Mouse (Mus musculus): Measurements from ENCODE around the gene Cryba2. TPM values are rescaled to one million over a fixed set of nuclear protein-coding genes. Genes with fewer than 3 reads are reported as not detected.

The Cryba2 gene
- polyA plus RNA-seq (2014; fragmentation: Nextera tagmentation; extraction: Ambion mirVana): 0.50 and 1.6 TPM in 2 replicates

- Histone ChIP-seq H3K9ac (ENCODE audit: low read depth, low read length) (0 out of 2 replicates have a peak within 1 kb of the TSS, but pooled peaks have one; percentile 9), H3K4me2 (replicated peaks; ENCODE audit: low read depth, low read length) (peak within 1 kb of the TSS; percentile 29; the same call in 1 of the 2 replicates), H3K27ac (ENCODE audit: low read depth, low read length) (no peak within 1 kb of the TSS), H3K9me3 (ENCODE audit: control insufficient read depth, low read length) (no peaks in the 10 kb centered on the region), H3K36me3 (ENCODE audit: control insufficient read depth, insufficient read depth, low read length) (no peaks in the 10 kb centered on the region), H3K4me1 (replicated peaks; ENCODE audit: control insufficient read depth, insufficient read depth, low read length) (no peaks in the 10 kb centered on the region), H3K4me3 (ENCODE audit: low read depth, low read length) (peak within 1 kb of the TSS; percentile 14), H3K27me3 (ENCODE audit: control insufficient read depth, insufficient read depth, low read length) (peaks cover 84% of the 10 kb centered on the region)
- 0 out of 2 replicates have a peak, but pooled peaks have one; percentile 46 for ATAC-seq (ENCODE audit: low FRiP score)
- WGBS: 4% methylated on average over 25 of the region's 25 CpGs
- DNase-seq (ENCODE audit: low spot score): peak; percentile 85
Observed at GRCm38 (mm10) chr1:74893134-74893855, at the start of gene Cryba2. Gene Cryba2 (minus strand): TSS chr1:74893143.

DNA sequence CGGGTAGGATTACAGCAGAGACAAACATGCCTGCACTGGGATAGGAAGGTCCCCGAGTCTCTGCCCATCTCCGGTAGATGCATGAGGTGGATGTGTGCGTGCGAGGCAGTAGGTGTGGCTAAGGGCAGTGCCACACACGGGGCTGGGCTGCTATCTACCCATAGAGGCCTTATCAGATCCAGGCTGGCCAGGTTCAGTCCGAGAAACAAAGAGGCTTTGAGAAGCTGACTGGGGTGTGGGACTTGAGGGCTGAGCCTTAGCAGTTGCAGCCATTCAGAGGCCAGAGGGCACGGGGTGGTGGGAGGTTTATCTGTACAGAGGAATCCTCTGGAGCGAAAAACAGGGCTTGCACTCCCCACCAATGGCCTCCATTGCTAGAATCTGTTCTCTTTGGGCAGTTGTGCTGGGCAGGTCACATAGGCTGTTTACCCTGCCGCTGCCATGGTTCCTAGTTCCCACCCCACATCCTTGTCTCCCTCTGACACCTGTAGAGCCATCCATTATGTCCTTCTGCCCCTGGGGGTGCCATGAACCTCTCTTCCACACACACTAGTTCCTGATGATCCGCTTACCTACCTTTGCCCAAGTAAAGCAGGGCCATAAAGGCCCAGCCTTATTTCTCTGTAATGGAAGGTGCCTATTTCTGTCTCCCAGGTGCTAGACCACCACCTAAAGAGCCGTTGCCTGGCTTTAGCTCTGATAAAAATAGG is 48.9 kb upstream of the Cryba2 start:
- no peaks in the 10 kb centered on the region for H3K36me3 ChIP-seq (ENCODE audit: control insufficient read depth, insufficient read depth, low read length)
- H3K9me3 ChIP-seq (ENCODE audit: control insufficient read depth, low read length): no peaks in the 10 kb centered on the region
- DNase-seq (ENCODE audit: low spot score) (no peak), ATAC-seq (ENCODE audit: low FRiP score) (no peak)
- no peak overlapping the region for H3K9ac ChIP-seq (ENCODE audit: low read depth, low read length)
- peaks cover 13% of the 10 kb centered on the region for H3K27me3 ChIP-seq (ENCODE audit: control insufficient read depth, insufficient read depth, low read length)
- WGBS: 63% methylated on average over 12 of the region's 12 CpGs
- no peak overlapping the region for H3K4me3 ChIP-seq (ENCODE audit: low read depth, low read length)
- H3K4me2 ChIP-seq (replicated peaks; ENCODE audit: low read depth, low read length): no peak overlapping the region
- no peaks in the 10 kb centered on the region for H3K4me1 ChIP-seq (replicated peaks; ENCODE audit: control insufficient read depth, insufficient read depth, low read length)
- H3K27ac ChIP-seq (ENCODE audit: low read depth, low read length): no peak overlapping the region

- no peaks in the 10 kb centered on the region for H3K4me1 ChIP-seq (replicated peaks; ENCODE audit: control insufficient read depth, insufficient read depth, low read length)
- 11% methylated on average over 3 of the region's 3 CpGs for WGBS
- DNase-seq (ENCODE audit: low spot score): peak; percentile 16
- no peak overlapping the region for H3K27ac ChIP-seq (ENCODE audit: low read depth, low read length)
- H3K9me3 ChIP-seq (ENCODE audit: control insufficient read depth, low read length): no peaks in the 10 kb centered on the region
- no peak overlapping the region for H3K4me3 ChIP-seq (ENCODE audit: low read depth, low read length)
- H3K4me2 ChIP-seq (replicated peaks; ENCODE audit: low read depth, low read length): no peak overlapping the region
- no peak overlapping the region for H3K9ac ChIP-seq (ENCODE audit: low read depth, low read length)
- ATAC-seq (ENCODE audit: low FRiP score): no peak
- peaks cover 3% of the 10 kb centered on the region for H3K27me3 ChIP-seq (ENCODE audit: control insufficient read depth, insufficient read depth, low read length)
- no peaks in the 10 kb centered on the region for H3K36me3 ChIP-seq (ENCODE audit: control insufficient read depth, insufficient read depth, low read length)
Observed at GRCm38 (mm10) chr1:74939762-74940161, 46.8 kb upstream of the Cryba2 start.

GRCm38 (mm10) chr1:74936221-74936830 is 43.4 kb upstream of the Cryba2 start:
- Histone ChIP-seq H3K4me2 (replicated peaks; ENCODE audit: low read depth, low read length) (no peak overlapping the region), H3K27ac (ENCODE audit: low read depth, low read length) (no peak overlapping the region), H3K4me1 (replicated peaks; ENCODE audit: control insufficient read depth, insufficient read depth, low read length) (no peaks in the 10 kb centered on the region), H3K27me3 (ENCODE audit: control insufficient read depth, insufficient read depth, low read length) (peaks cover 5% of the 10 kb centered on the region; the same call in 1 of the 2 replicates), H3K9me3 (ENCODE audit: control insufficient read depth, low read length) (no peaks in the 10 kb centered on the region), H3K4me3 (ENCODE audit: low read depth, low read length) (no peak overlapping the region), H3K36me3 (ENCODE audit: control insufficient read depth, insufficient read depth, low read length) (no peaks in the 10 kb centered on the region), H3K9ac (ENCODE audit: low read depth, low read length) (no peak overlapping the region)
- no peak for DNase-seq (ENCODE audit: low spot score)
- WGBS: 48% methylated on average over 12 of the region's 12 CpGs
- ATAC-seq (ENCODE audit: low FRiP score): no peak

DNA sequence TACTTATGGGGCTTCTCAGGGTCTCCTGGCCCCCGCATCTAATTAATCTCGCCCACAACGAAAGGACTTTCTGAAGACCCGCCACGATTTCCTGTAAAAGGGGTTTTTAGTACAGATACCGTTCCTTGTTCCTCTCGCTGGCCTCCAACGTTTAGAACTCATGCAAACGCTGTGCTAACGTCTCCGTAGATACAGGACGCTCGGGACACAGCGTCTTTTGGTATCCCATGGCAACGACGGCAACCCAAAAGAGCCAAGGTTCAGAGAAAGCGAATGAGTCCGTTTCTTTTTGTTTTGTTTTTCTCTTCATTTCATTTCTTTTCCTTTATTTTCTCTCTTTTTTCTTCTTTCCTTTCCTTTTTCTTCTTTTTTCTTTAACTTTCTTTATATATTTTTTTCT is 42.5 kb upstream of the Cryba2 start, which contains the start of gene Cfap65:
Gene Cfap65 (minus strand): TSS at position 198 of the 400 bp plus-strand sequence.
- Histone ChIP-seq H3K4me2 (replicated peaks; ENCODE audit: low read depth, low read length) (peak within 1 kb of the TSS; percentile 53), H3K36me3 (ENCODE audit: control insufficient read depth, insufficient read depth, low read length) (no peaks in the 10 kb centered on the region), H3K27me3 (ENCODE audit: control insufficient read depth, insufficient read depth, low read length) (peaks cover 5% of the 10 kb centered on the region; the same call in 1 of the 2 replicates), H3K4me1 (replicated peaks; ENCODE audit: control insufficient read depth, insufficient read depth, low read length) (no peaks in the 10 kb centered on the region), H3K27ac (ENCODE audit: low read depth, low read length) (no peak within 1 kb of the TSS), H3K9ac (ENCODE audit: low read depth, low read length) (no peak within 1 kb of the TSS), H3K9me3 (ENCODE audit: control insufficient read depth, low read length) (no peaks in the 10 kb centered on the region), H3K4me3 (ENCODE audit: low read depth, low read length) (peak within 1 kb of the TSS; percentile 26)
- DNase-seq (ENCODE audit: low spot score): peak; percentile 80
- ATAC-seq (ENCODE audit: low FRiP score): no peak
- 2% methylated on average over 18 of the region's 18 CpGs for WGBS

DNA sequence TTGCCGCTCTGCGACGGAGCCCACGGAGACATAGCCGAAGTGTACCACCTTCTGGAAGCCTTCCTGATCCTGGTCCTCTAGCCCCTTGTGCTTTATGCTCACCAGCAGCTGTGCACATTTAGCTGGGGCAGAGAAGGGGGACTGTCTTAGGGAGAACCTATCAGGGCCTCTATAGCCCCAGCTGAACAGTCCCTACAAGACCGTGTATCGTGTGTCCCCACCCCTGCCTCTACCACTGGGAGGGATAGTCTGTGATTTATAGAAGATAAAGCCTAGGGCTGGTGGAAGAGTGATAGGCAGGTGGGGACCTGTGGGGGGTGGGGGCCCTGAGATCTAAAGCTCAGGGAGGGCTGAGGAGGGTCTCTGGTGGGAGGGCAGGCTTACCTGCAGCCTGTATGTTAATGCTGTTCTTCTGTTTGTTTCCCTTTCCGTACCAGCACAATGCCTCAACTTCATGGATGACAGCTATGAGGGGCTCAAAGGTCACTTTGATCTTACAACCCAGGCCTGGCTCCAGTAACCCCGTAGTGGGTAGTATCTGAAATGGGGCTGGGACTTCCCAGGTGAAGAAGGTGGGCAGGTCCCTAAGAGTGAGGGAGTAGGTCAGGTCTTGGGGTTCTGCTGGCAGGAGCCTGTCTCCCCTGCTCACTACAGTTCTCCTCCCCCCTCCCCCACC is 34.8 kb upstream of the Cryba2 start:
- H3K36me3 ChIP-seq (ENCODE audit: control insufficient read depth, insufficient read depth, low read length): no peaks in the 10 kb centered on the region
- H3K9ac ChIP-seq (ENCODE audit: low read depth, low read length): no peak overlapping the region
- ATAC-seq (ENCODE audit: low FRiP score): no peak
- H3K4me3 ChIP-seq (ENCODE audit: low read depth, low read length): no peak overlapping the region
- no peaks in the 10 kb centered on the region for H3K4me1 ChIP-seq (replicated peaks; ENCODE audit: control insufficient read depth, insufficient read depth, low read length)
- no peak overlapping the region for H3K27ac ChIP-seq (ENCODE audit: low read depth, low read length)
- no peak overlapping the region for H3K4me2 ChIP-seq (replicated peaks; ENCODE audit: low read depth, low read length)
- peaks cover 2% of the 10 kb centered on the region; the same call in 1 of the 2 replicates for H3K27me3 ChIP-seq (ENCODE audit: control insufficient read depth, insufficient read depth, low read length)
- DNase-seq (ENCODE audit: low spot score): no peak
- H3K9me3 ChIP-seq (ENCODE audit: control insufficient read depth, low read length): no peaks in the 10 kb centered on the region
- whole genome bisulfite sequencing: 76% methylated on average over 9 of the region's 9 CpGs

DNA sequence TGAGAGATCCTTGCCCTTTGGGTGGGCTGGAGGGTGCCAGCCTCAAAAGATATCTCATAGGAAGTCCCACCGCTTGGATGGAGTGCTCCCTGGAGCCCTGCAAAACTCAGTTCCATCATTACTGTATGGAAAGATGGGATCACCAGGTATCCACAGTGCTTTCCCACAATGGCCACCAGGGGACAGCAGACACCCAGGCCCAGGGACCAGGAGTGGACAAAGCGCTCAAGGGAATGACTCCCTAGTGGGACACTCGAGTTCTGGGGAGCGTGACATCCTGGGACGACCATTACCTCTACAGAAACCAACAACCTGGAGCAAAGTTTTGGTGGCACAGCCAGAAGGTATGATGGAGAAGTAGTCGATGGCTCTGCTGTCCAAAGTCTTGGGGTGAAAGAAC is 33.8 kb upstream of the Cryba2 start:
- peak; percentile 62 for DNase-seq (ENCODE audit: low spot score)
- no peak overlapping the region for H3K4me2 ChIP-seq (replicated peaks; ENCODE audit: low read depth, low read length)
- no peak; the same call in 1 of the 2 replicates for ATAC-seq (ENCODE audit: low FRiP score)
- WGBS: 42% methylated on average over 6 of the region's 6 CpGs
- H3K27me3 ChIP-seq (ENCODE audit: control insufficient read depth, insufficient read depth, low read length): peaks cover under 1% of the 10 kb centered on the region; the same call in 1 of the 2 replicates
- H3K4me3 ChIP-seq (ENCODE audit: low read depth, low read length): no peak overlapping the region
- H3K36me3 ChIP-seq (ENCODE audit: control insufficient read depth, insufficient read depth, low read length): no peaks in the 10 kb centered on the region
- no peak overlapping the region for H3K9ac ChIP-seq (ENCODE audit: low read depth, low read length)
- no peak overlapping the region for H3K27ac ChIP-seq (ENCODE audit: low read depth, low read length)
- no peaks in the 10 kb centered on the region for H3K4me1 ChIP-seq (replicated peaks; ENCODE audit: control insufficient read depth, insufficient read depth, low read length)
- no peaks in the 10 kb centered on the region for H3K9me3 ChIP-seq (ENCODE audit: control insufficient read depth, low read length)

DNA sequence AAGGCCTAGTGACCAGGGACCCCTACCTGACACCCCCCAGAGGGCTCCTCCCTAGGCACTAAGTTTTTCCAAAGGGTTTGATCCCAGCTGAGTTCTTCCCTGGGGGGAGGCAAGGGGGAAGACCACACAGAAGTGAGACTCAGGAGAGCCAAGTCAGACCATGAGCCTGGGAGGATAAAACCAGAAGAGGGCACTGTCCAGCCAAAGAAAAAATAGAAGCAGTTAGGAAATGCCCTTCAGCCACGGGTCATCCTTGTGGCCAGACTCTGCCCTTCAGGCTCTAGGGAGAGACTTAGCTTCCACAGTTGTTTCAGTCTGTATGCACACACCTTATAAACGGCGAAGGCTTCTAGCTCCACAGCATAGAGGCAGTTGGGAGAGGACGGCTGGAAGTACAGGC is 31.5 kb upstream of the Cryba2 start:
- Histone ChIP-seq H3K4me3 (ENCODE audit: low read depth, low read length) (no peak overlapping the region), H3K4me1 (replicated peaks; ENCODE audit: control insufficient read depth, insufficient read depth, low read length) (no peaks in the 10 kb centered on the region), H3K36me3 (ENCODE audit: control insufficient read depth, insufficient read depth, low read length) (no peaks in the 10 kb centered on the region), H3K9me3 (ENCODE audit: control insufficient read depth, low read length) (no peaks in the 10 kb centered on the region), H3K4me2 (replicated peaks; ENCODE audit: low read depth, low read length) (no peak overlapping the region), H3K27me3 (ENCODE audit: control insufficient read depth, insufficient read depth, low read length) (no peaks in the 10 kb centered on the region), H3K27ac (ENCODE audit: low read depth, low read length) (no peak overlapping the region), H3K9ac (ENCODE audit: low read depth, low read length) (no peak overlapping the region)
- DNase-seq (ENCODE audit: low spot score): no peak
- WGBS: 65% methylated on average over 4 of the region's 4 CpGs
- no peak for ATAC-seq (ENCODE audit: low FRiP score)
